Mouse (Mus musculus): ENCODE data around the gene Kcnh3. TPM values are rescaled to one million over a fixed set of nuclear protein-coding genes. Genes with fewer than 3 reads are reported as not detected.

The Kcnh3 gene
- polyA plus RNA-seq, 2 experiments: 0.58 to 1.6 TPM

GRCm38 (mm10) chr15:99255241-99255749 is 30.6 kb downstream of the Kcnh3 start:
- ATAC-seq (ENCODE audit: low FRiP score, low read depth): no peak
- 79% methylated on average over 6 of the region's 6 CpGs for WGBS
- no peaks in the 10 kb centered on the region for H3K9me3 ChIP-seq (ENCODE audit: control insufficient read depth, low read length)
- H3K36me3 ChIP-seq (ENCODE audit: control insufficient read depth, insufficient read depth, low read length): no peaks in the 10 kb centered on the region
- no peak overlapping the region for H3K27ac ChIP-seq (replicated peaks; ENCODE audit: low read depth, low read length)
- H3K4me2 ChIP-seq (replicated peaks; ENCODE audit: low read depth, low read length, severe bottlenecking): no peak overlapping the region
- H3K27me3 ChIP-seq (ENCODE audit: control insufficient read depth, insufficient read depth, low read length): no peaks in the 10 kb centered on the region
- H3K4me3 ChIP-seq (replicated peaks; ENCODE audit: low read length): no peak overlapping the region
- TF ChIP-seq POLR2A (IDR thresholded peaks at IDR 0.05; ENCODE audit: borderline replicate concordance, extremely low read depth, insufficient read depth, insufficient read length): no peak
- no peak for DNase-seq (ENCODE audit: low spot score)
- peaks cover 7% of the 10 kb centered on the region; the same call in 1 of the 2 replicates for H3K4me1 ChIP-seq (ENCODE audit: control insufficient read depth, insufficient read depth, low read length)
- no peak overlapping the region for H3K9ac ChIP-seq (ENCODE audit: low read depth, low read length, severe bottlenecking)

- DNase-seq (ENCODE audit: low spot score) (no peak), ATAC-seq (ENCODE audit: low FRiP score, low read depth) (no peak)
- H3K27ac ChIP-seq (replicated peaks; ENCODE audit: low read depth, low read length): no peak overlapping the region
- WGBS: 75% methylated on average over 8 of the region's 8 CpGs
- no peak for TF ChIP-seq POLR2A (IDR thresholded peaks at IDR 0.05; ENCODE audit: borderline replicate concordance, extremely low read depth, insufficient read depth, insufficient read length)
- H3K4me3 ChIP-seq (replicated peaks; ENCODE audit: low read length): no peak overlapping the region
- H3K9me3 ChIP-seq (ENCODE audit: control insufficient read depth, low read length): no peaks in the 10 kb centered on the region
- no peaks in the 10 kb centered on the region for H3K27me3 ChIP-seq (ENCODE audit: control insufficient read depth, insufficient read depth, low read length)
- H3K36me3 ChIP-seq (ENCODE audit: control insufficient read depth, insufficient read depth, low read length): no peaks in the 10 kb centered on the region
- H3K9ac ChIP-seq (ENCODE audit: low read depth, low read length, severe bottlenecking): no peak overlapping the region
- no peaks in the 10 kb centered on the region for H3K4me1 ChIP-seq (ENCODE audit: control insufficient read depth, insufficient read depth, low read length)
- 0 out of 2 replicates have a peak overlapping the region, but pooled peaks have one; percentile 25 for H3K4me2 ChIP-seq (replicated peaks; ENCODE audit: low read depth, low read length, severe bottlenecking)
These were observed 34.6 kb downstream of the Kcnh3 start for GRCm38 (mm10) chr15:99259167-99259729.

- peak overlapping the region; percentile 36 for H3K4me2 ChIP-seq (replicated peaks; ENCODE audit: low read depth, low read length, severe bottlenecking)
These were observed 35.1 kb downstream of the Kcnh3 start for GRCm38 (mm10) chr15:99259730-99260252.

GRCm38 (mm10) chr15:99262702-99263101 is 38.0 kb downstream of the Kcnh3 start:
- H3K9me3 ChIP-seq (ENCODE audit: control insufficient read depth, low read length): no peaks in the 10 kb centered on the region
- no peaks in the 10 kb centered on the region for H3K36me3 ChIP-seq (ENCODE audit: control insufficient read depth, insufficient read depth, low read length)
- ATAC-seq (ENCODE audit: low FRiP score, low read depth): no peak
- H3K4me1 ChIP-seq (ENCODE audit: control insufficient read depth, insufficient read depth, low read length): no peaks in the 10 kb centered on the region
- no peak for TF ChIP-seq POLR2A (IDR thresholded peaks at IDR 0.05; ENCODE audit: borderline replicate concordance, extremely low read depth, insufficient read depth, insufficient read length)
- H3K4me2 ChIP-seq (replicated peaks; ENCODE audit: low read depth, low read length, severe bottlenecking): no peak overlapping the region
- H3K27me3 ChIP-seq (ENCODE audit: control insufficient read depth, insufficient read depth, low read length): no peaks in the 10 kb centered on the region
- 36% methylated on average over 10 of the region's 10 CpGs for WGBS
- no peak overlapping the region for H3K4me3 ChIP-seq (replicated peaks; ENCODE audit: low read length)
- no peak overlapping the region for H3K27ac ChIP-seq (replicated peaks; ENCODE audit: low read depth, low read length)
- no peak overlapping the region for H3K9ac ChIP-seq (ENCODE audit: low read depth, low read length, severe bottlenecking)
- no peak for DNase-seq (ENCODE audit: low spot score)

More at GRCm38 (mm10) chr15:99259730-99260252, 35.1 kb downstream of the Kcnh3 start:
- no peak for TF ChIP-seq POLR2A (IDR thresholded peaks at IDR 0.05; ENCODE audit: borderline replicate concordance, extremely low read depth, insufficient read depth, insufficient read length)
- DNase-seq (ENCODE audit: low spot score) (peak; percentile 44), ATAC-seq (ENCODE audit: low FRiP score, low read depth) (no peak)
- Histone ChIP-seq H3K9me3 (ENCODE audit: control insufficient read depth, low read length) (no peaks in the 10 kb centered on the region), H3K27me3 (ENCODE audit: control insufficient read depth, insufficient read depth, low read length) (no peaks in the 10 kb centered on the region), H3K4me1 (ENCODE audit: control insufficient read depth, insufficient read depth, low read length) (no peaks in the 10 kb centered on the region), H3K27ac (replicated peaks; ENCODE audit: low read depth, low read length) (no peak overlapping the region), H3K4me3 (replicated peaks; ENCODE audit: low read length) (no peak overlapping the region), H3K36me3 (ENCODE audit: control insufficient read depth, insufficient read depth, low read length) (no peaks in the 10 kb centered on the region), H3K9ac (ENCODE audit: low read depth, low read length, severe bottlenecking) (no peak overlapping the region)
- WGBS: 4% methylated on average over 10 of the region's 10 CpGs

GRCm38 (mm10) chr15:99264363-99264762 is 39.7 kb downstream of the Kcnh3 start:
- 75% methylated on average over 2 of the region's 2 CpGs for WGBS
- Histone ChIP-seq H3K4me2 (replicated peaks; ENCODE audit: low read depth, low read length, severe bottlenecking) (no peak overlapping the region), H3K4me1 (ENCODE audit: control insufficient read depth, insufficient read depth, low read length) (no peaks in the 10 kb centered on the region), H3K4me3 (replicated peaks; ENCODE audit: low read length) (no peak overlapping the region), H3K9me3 (ENCODE audit: control insufficient read depth, low read length) (no peaks in the 10 kb centered on the region), H3K36me3 (ENCODE audit: control insufficient read depth, insufficient read depth, low read length) (no peaks in the 10 kb centered on the region), H3K9ac (ENCODE audit: low read depth, low read length, severe bottlenecking) (no peak overlapping the region), H3K27me3 (ENCODE audit: control insufficient read depth, insufficient read depth, low read length) (no peaks in the 10 kb centered on the region), H3K27ac (replicated peaks; ENCODE audit: low read depth, low read length) (no peak overlapping the region)
- TF ChIP-seq POLR2A (IDR thresholded peaks at IDR 0.05; ENCODE audit: borderline replicate concordance, extremely low read depth, insufficient read depth, insufficient read length): no peak
- DNase-seq (ENCODE audit: low spot score): no peak
- no peak for ATAC-seq (ENCODE audit: low FRiP score, low read depth)
